Mouse (Mus musculus): Measurements from ENCODE around the gene Mapk8ip2.
"Not testable (repeated sequence)": the region's sequence is repeated elsewhere in the genome, so short reads cannot be mapped to it uniquely, and the experiment has no call there.

Mapk8ip2 gene

GRCm38 (mm10) chr15:89453865-89454478, at the start of gene Mapk8ip2:
Gene Mapk8ip2, plus strand, starts transcription at chr15:89453913.
- peak in 1 of 2 experiments; percentile 40 for DNase-seq (ENCODE audit: inconsistent age in 2 of 2, low spot score in 1 of 2)

GRCm38 (mm10) chr15:89404831-89405623, 48.7 kb upstream of the Mapk8ip2 start:
- no peak for DNase-seq (ENCODE audit: inconsistent age in 2 of 2, low spot score in 1 of 2)

- no peak for DNase-seq (ENCODE audit: inconsistent age in 2 of 2, low spot score in 1 of 2)
Observed at GRCm38 (mm10) chr15:89406691-89407090, 47.0 kb upstream of the Mapk8ip2 start.

GRCm38 (mm10) chr15:89410118-89410517, 43.6 kb upstream of the Mapk8ip2 start, which contains the start of gene Syce3:
Gene Syce3, minus strand, starts transcription at chr15:89410503.
- no peak for DNase-seq (ENCODE audit: inconsistent age in 2 of 2, low spot score in 1 of 2)

GRCm38 (mm10) chr15:89415282-89415681, 38.4 kb upstream of the Mapk8ip2 start:
- DNase-seq (ENCODE audit: inconsistent age in 2 of 2, low spot score in 1 of 2) = no peak

GRCm38 (mm10) chr15:89421938-89422337, 31.8 kb upstream of the Mapk8ip2 start:
- DNase-seq (ENCODE audit: inconsistent age in 2 of 2, low spot score in 1 of 2) = no peak

GRCm38 (mm10) chr15:89424621-89425020, 29.1 kb upstream of the Mapk8ip2 start:
- DNase-seq (ENCODE audit: inconsistent age in 2 of 2, low spot score in 1 of 2) = no peak

GRCm38 (mm10) chr15:89425711-89426121, 28.0 kb upstream of the Mapk8ip2 start, which contains the start of gene Cpt1b:
Gene Cpt1b, minus strand, starts transcription at chr15:89425863.
- peak in 1 of 2 experiments; percentile 64 for DNase-seq (ENCODE audit: inconsistent age in 2 of 2, low spot score in 1 of 2)

GRCm38 (mm10) chr15:89426716-89427115, 27.0 kb upstream of the Mapk8ip2 start:
- DNase-seq (ENCODE audit: inconsistent age in 2 of 2, low spot score in 1 of 2) = peak in 1 of 2 experiments; percentile 44

- DNase-seq (ENCODE audit: inconsistent age in 2 of 2, low spot score in 1 of 2) = peak in 1 of 2 experiments; percentile 39
Observed at GRCm38 (mm10) chr15:89428136-89428790, 25.4 kb upstream of the Mapk8ip2 start.

- DNase-seq (ENCODE audit: inconsistent age in 2 of 2, low spot score in 1 of 2) = no peak
Observed at GRCm38 (mm10) chr15:89428821-89429351, 24.8 kb upstream of the Mapk8ip2 start.

- peak; percentile 94 to 97 for DNase-seq (ENCODE audit: inconsistent age in 2 of 2, low spot score in 1 of 2)
Observed at GRCm38 (mm10) chr15:89429352-89430221, 24.1 kb upstream of the Mapk8ip2 start, which contains the start of the genes C730034F03Rik, Gm44502 and Chkb. Gene C730034F03Rik, plus strand, starts transcription at chr15:89429589. Gene Gm44502, minus strand, starts transcription at chr15:89429696. Gene Chkb, minus strand, starts transcription at chr15:89429908.

GRCm38 (mm10) chr15:89430341-89430740, 23.4 kb upstream of the Mapk8ip2 start:
- DNase-seq (ENCODE audit: inconsistent age in 2 of 2, low spot score in 1 of 2) = peak in 1 of 2 experiments; percentile 53

- DNase-seq (ENCODE audit: inconsistent age in 2 of 2, low spot score in 1 of 2) = not testable (repeated sequence)
Observed at GRCm38 (mm10) chr15:89430771-89431170, 22.9 kb upstream of the Mapk8ip2 start.

- DNase-seq (ENCODE audit: inconsistent age in 2 of 2, low spot score in 1 of 2) = no peak
Observed at GRCm38 (mm10) chr15:89431271-89431670, 22.4 kb upstream of the Mapk8ip2 start.

GRCm38 (mm10) chr15:89431806-89432205, 21.9 kb upstream of the Mapk8ip2 start:
- no peak for DNase-seq (ENCODE audit: inconsistent age in 2 of 2, low spot score in 1 of 2)

- DNase-seq (ENCODE audit: inconsistent age in 2 of 2, low spot score in 1 of 2) = no peak
Observed at GRCm38 (mm10) chr15:89432946-89433345, 20.8 kb upstream of the Mapk8ip2 start.

GRCm38 (mm10) chr15:89434136-89434535, 19.6 kb upstream of the Mapk8ip2 start:
- no peak for DNase-seq (ENCODE audit: inconsistent age in 2 of 2, low spot score in 1 of 2)

GRCm38 (mm10) chr15:89435878-89436277, 17.8 kb upstream of the Mapk8ip2 start:
- DNase-seq (ENCODE audit: inconsistent age in 2 of 2, low spot score in 1 of 2) = no peak

GRCm38 (mm10) chr15:89442486-89443070, 11.1 kb upstream of the Mapk8ip2 start:
- no peak for DNase-seq (ENCODE audit: inconsistent age in 2 of 2, low spot score in 1 of 2)

All from adrenal gland, adult (tissue).